8 mouse cellular contexts compared by ENCODE assay signal in the genomic region with DNA sequence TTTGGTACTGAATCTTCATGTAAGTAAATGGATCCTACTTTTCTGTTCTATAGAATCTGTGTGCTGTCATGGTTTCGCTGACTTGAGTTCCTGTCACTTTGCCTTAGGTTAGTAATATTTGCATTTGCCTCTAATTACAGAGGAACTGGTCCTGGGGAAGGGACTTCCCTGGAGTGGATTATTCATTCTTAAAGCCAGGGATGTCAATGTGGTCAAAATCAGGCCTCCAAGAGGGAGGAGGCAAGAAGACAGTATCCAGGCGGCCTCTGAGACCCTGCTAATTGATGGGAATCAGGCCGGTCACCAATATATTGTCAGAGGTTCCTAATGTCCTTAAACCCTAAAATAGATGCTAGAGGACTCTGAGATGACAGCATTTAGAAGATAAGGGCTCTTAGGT. TPM values are rescaled to one million over a fixed set of nuclear protein-coding genes. Genes with fewer than 3 reads are reported as not detected.
DNase-seq lines count a peak whose midpoint lies in the region; ATAC-seq and TF ChIP-seq lines count a peak whose summit lies in the region.

No protein-coding gene starts in this region.

- no peak for TF ChIP-seq CTCF in cerebellum, adult 2 months (IDR thresholded peaks at IDR 0.05; ENCODE audit: borderline replicate concordance, insufficient read depth, low read depth, low read length)
- no peak for TF ChIP-seq CTCF in stomach, postnatal 0 days (IDR thresholded peaks at IDR 0.05; ENCODE audit: low read depth)

- H3K27me3 ChIP-seq in cerebellum, adult 2 months (ENCODE audit: control insufficient read depth, insufficient read depth, low read length) = no peaks in the 10 kb centered on the region
- H3K27me3 ChIP-seq in lung, embryonic 15.5 days = no peaks in the 10 kb centered on the region
- H3K27me3 ChIP-seq in liver, embryonic 13.5 days = no peaks in the 10 kb centered on the region
- H3K27me3 ChIP-seq in stomach, postnatal 0 days (ENCODE audit: control insufficient read depth, insufficient read depth, low read length) = no peaks in the 10 kb centered on the region

- peak overlapping the region; percentile 64 for H3K4me2 ChIP-seq in lung, embryonic 15.5 days
- H3K4me2 ChIP-seq in liver, embryonic 13.5 days = peak overlapping the region; percentile 71
- peak overlapping the region; percentile 49 for H3K4me2 ChIP-seq in stomach, postnatal 0 days (replicated peaks; ENCODE audit: low read depth)

- no peak for ATAC-seq in cerebellum, adult (ENCODE audit: insufficient number of reproducible peaks, low FRiP score, low TSS enrichment)
- ATAC-seq in lung, embryonic 15.5 days (ENCODE audit: borderline replicate concordance, extremely low read depth, low FRiP score, low TSS enrichment) = no peak
- no peak for ATAC-seq in liver, embryonic 13.5 days (ENCODE audit: low read depth)
- ATAC-seq in stomach, postnatal 0 days (ENCODE audit: low FRiP score, low TSS enrichment) = no peak
- no peak for ATAC-seq in monocyte, adult 5-6 weeks (replicated peaks; ENCODE audit: insufficient number of reproducible peaks, low FRiP score, low TSS enrichment, poor library complexity, severe bottlenecking)
- ATAC-seq in inflammation-experienced regulatory T-cells, adult 6 months = no peak

- WGBS in cerebellum, adult 2 months = 9% methylated on average over 3 of the region's 3 CpGs
- WGBS in lung, embryonic 15.5 days = 39% methylated on average over 3 of the region's 3 CpGs
- WGBS in liver, embryonic 13.5 days (ENCODE audit: insufficient replicate concordance) = 60% methylated on average over 3 of the region's 3 CpGs
- WGBS in stomach, postnatal 0 days = 68% methylated on average over 3 of the region's 3 CpGs

- peak overlapping the region; percentile 89; the same call in 1 of the 2 replicates for H3K27ac ChIP-seq in cerebellum, adult 2 months (ENCODE audit: insufficient read depth, low read length)
- H3K27ac ChIP-seq in lung, embryonic 15.5 days = peak overlapping the region; percentile 69
- H3K27ac ChIP-seq in liver, embryonic 13.5 days = peak overlapping the region; percentile 67
- no peak overlapping the region for H3K27ac ChIP-seq in stomach, postnatal 0 days (replicated peaks)

- H3K9me3 ChIP-seq in lung, embryonic 15.5 days = no peaks in the 10 kb centered on the region
- H3K9me3 ChIP-seq in liver, embryonic 13.5 days (replicated peaks) = no peaks in the 10 kb centered on the region
- no peaks in the 10 kb centered on the region for H3K9me3 ChIP-seq in stomach, postnatal 0 days (ENCODE audit: control insufficient read depth, low read length)

- no peak for TF ChIP-seq EP300 in stomach, postnatal 0 days (optimal IDR thresholded peaks at IDR 0.05)

- peaks cover 4% of the 10 kb centered on the region; the same call in 1 of the 2 replicates for H3K4me1 ChIP-seq in cerebellum, adult 2 months (ENCODE audit: control insufficient read depth, insufficient read depth, low read length)
- peaks cover 21% of the 10 kb centered on the region for H3K4me1 ChIP-seq in lung, embryonic 15.5 days
- peaks cover 49% of the 10 kb centered on the region for H3K4me1 ChIP-seq in liver, embryonic 13.5 days (replicated peaks)
- no peaks in the 10 kb centered on the region for H3K4me1 ChIP-seq in stomach, postnatal 0 days (replicated peaks; ENCODE audit: control insufficient read depth, insufficient read depth)

- H3K36me3 ChIP-seq in lung, embryonic 15.5 days = no peaks in the 10 kb centered on the region
- no peaks in the 10 kb centered on the region for H3K36me3 ChIP-seq in liver, embryonic 13.5 days
- no peaks in the 10 kb centered on the region for H3K36me3 ChIP-seq in stomach, postnatal 0 days (ENCODE audit: control insufficient read depth, insufficient read depth, low read length)

- peak overlapping the region; percentile 69 for H3K4me3 ChIP-seq in cerebellum, adult 2 months (replicated peaks; ENCODE audit: insufficient read depth, low read depth, low read length)
- peak overlapping the region; percentile 44 for H3K4me3 ChIP-seq in lung, embryonic 15.5 days
- H3K4me3 ChIP-seq in liver, embryonic 13.5 days (replicated peaks) = peak overlapping the region; percentile 55
- H3K4me3 ChIP-seq in stomach, postnatal 0 days (ENCODE audit: low read depth, low read length) = peak overlapping the region; percentile 32; the same call in 1 of the 2 replicates

- no peak for TF ChIP-seq POLR2A in cerebellum, adult 2 months (IDR thresholded peaks at IDR 0.05; ENCODE audit: borderline replicate concordance, insufficient read depth, low read length)

- peak; percentile 46 to 48 for DNase-seq in cerebellum, adult 2 months
- no peak for DNase-seq in lung, postnatal 10 days
- no peak for DNase-seq in liver, embryonic 13.5 days
- no peak for DNase-seq in stomach, postnatal 0 days (ENCODE audit: low spot score)

- peak overlapping the region; percentile 56; the same call in 1 of the 2 replicates for H3K9ac ChIP-seq in lung, embryonic 15.5 days
- peak overlapping the region; percentile 72 for H3K9ac ChIP-seq in liver, embryonic 13.5 days
- H3K9ac ChIP-seq in stomach, postnatal 0 days (ENCODE audit: low read length) = no peak overlapping the region

RNA-seq across cellular contexts. Expression of a gene that starts 56.9 kb away (rescaled TPM):
- 23.8 and 28.2 TPM in 2 replicates for polyA plus RNA-seq in cerebellum, adult 2 months (2012; rRNA removed)
- polyA plus RNA-seq in lung, embryonic 15.5 days (2015; fragmentation: Nextera tagmentation; extraction: Ambion mirVana) = 44.0 and 45.6 TPM in 2 replicates
- polyA plus RNA-seq in liver, embryonic 13.5 days (2015; fragmentation: Nextera tagmentation; extraction: Ambion mirVana) = 11.0 and 11.8 TPM in 2 replicates
- polyA plus RNA-seq in stomach, postnatal 0 days (2015; fragmentation: Nextera tagmentation; extraction: Ambion mirVana) = 11.8 and 12.5 TPM in 2 replicates
- 5.4 to 24.1 TPM (median 6.7 TPM) in 3 replicates for total RNA-seq in monocyte, adult 5-6 weeks (2017)
- polyA plus RNA-seq in inflammation-experienced regulatory T-cells, adult 6 months (2017; shearing (Covaris generic)) = 1 to 10 TPM; 2.1 to 4.8 (median 3.9) TPM

Comparison
In these comparisons a context has a peak if more than half of its experiments do, and no peak if none do; other contexts are left out.
1. DNase-seq: peak in cerebellum, adult 2 months (2 of 2); none in lung, postnatal 10 days (single experiment), liver, embryonic 13.5 days (single experiment) and stomach, postnatal 0 days (single experiment).
2. Peak in every context shown above with its lines, with median percentiles within 50 percentile points of each other: H3K4me3 ChIP-seq and H3K4me2 ChIP-seq.